Mouse (Mus musculus): Measurements from ENCODE around the gene Arl14.

- TF ChIP-seq CTCF (IDR thresholded peaks at IDR 0.05; ENCODE audit: borderline replicate concordance, extremely low read depth, insufficient read depth, insufficient read length) (peak; percentile 61; the same call in 1 of the 2 replicates), POLR2A (IDR thresholded peaks at IDR 0.05; ENCODE audit: borderline replicate concordance, extremely low read depth, insufficient read depth, insufficient read length, poor library complexity, severe bottlenecking) (no peak)
Measured at GRCm38 (mm10) chr3:69257049-69257699, 35.0 kb downstream of the Arl14 start.

Data from brain, embryonic 14.5 days (tissue).